Mouse (Mus musculus) heart, embryonic 14.5 days (tissue): Measurements from ENCODE around the gene Anxa2. TPM values are rescaled to one million over a fixed set of nuclear protein-coding genes. Genes with fewer than 3 reads are reported as not detected.

Experiments used
- ATAC-seq: fragments of 200-750 bp; cut with Nextera tagmentation; 2 replicates; pipeline ENCODE4 v1.8.0; 2017; ENCODE audit warnings: low read depth, moderate TSS enrichment; ENCODE audit not compliant: insufficient number of reproducible peaks, insufficient read depth, low FRiP score
- H3K27ac ChIP-seq, 2 experiments: fragments of 200-500 bp in 1 of 2; fragments of 300-500 bp in 1 of 2; sonication (generic) in 1 of 2; replicated peaks in 1 of 2; 2 replicates each; pipeline ENCODE4 v1.5.1; 2012 to 2014; ENCODE audit warnings: low read depth in 2 of 2, low read length in 2 of 2, control low read depth in 1 of 2, mild to moderate bottlenecking in 1 of 2, mixed read lengths in 1 of 2; ENCODE audit not compliant: control insufficient read depth in 1 of 2, insufficient read depth in 1 of 2
- H3K27me3 ChIP-seq: fragments of 300-500 bp; sonication (generic); 2 replicates; pipeline ENCODE4 v1.6.1; 2014; ENCODE audit warnings: mild to moderate bottlenecking, low read length, control low read depth; ENCODE audit not compliant: control insufficient read depth, insufficient read depth
- H3K36me3 ChIP-seq: fragments of 300-500 bp; sonication (generic); 2 replicates; pipeline ENCODE4 v1.6.1; 2014; ENCODE audit warnings: mild to moderate bottlenecking, control low read depth, low read length, mixed read lengths; ENCODE audit not compliant: control insufficient read depth, insufficient read depth
- H3K4me1 ChIP-seq, 2 experiments: fragments of 200-500 bp in 1 of 2; fragments of 300-500 bp in 1 of 2; sonication (generic) in 1 of 2; 2 replicates each; pipeline ENCODE4 v1.6.1; 2012 to 2014; ENCODE audit warnings: low read length in 2 of 2, control low read depth in 1 of 2, mixed read lengths in 1 of 2; ENCODE audit not compliant: control insufficient read depth in 2 of 2, insufficient read depth in 2 of 2
- H3K4me2 ChIP-seq: fragments of 300-500 bp; sonication (generic); 2 replicates; pipeline ENCODE4 v1.6.1; 2014; ENCODE audit warnings: mild to moderate bottlenecking, low read length
- H3K4me3 ChIP-seq, 2 experiments: fragments of 200-500 bp in 1 of 2; fragments of 300-500 bp in 1 of 2; sonication (generic) in 1 of 2; 2 replicates each; pipeline ENCODE4 v1.5.1; 2012 to 2014; ENCODE audit warnings: low read length in 2 of 2, mild to moderate bottlenecking in 2 of 2, control low read depth in 1 of 2, low read depth in 1 of 2, moderate library complexity in 1 of 2; ENCODE audit not compliant: control insufficient read depth in 1 of 2, insufficient read depth in 1 of 2
- H3K9ac ChIP-seq: fragments of 300-500 bp; sonication (generic); 2 replicates; pipeline ENCODE4 v1.6.1; 2014; ENCODE audit warnings: mild to moderate bottlenecking, low read length
- H3K9me3 ChIP-seq: fragments of 300-500 bp; sonication (generic); 2 replicates; pipeline ENCODE4 v1.6.1; 2016; ENCODE audit warnings: low read length, control low read depth; ENCODE audit not compliant: control insufficient read depth
- WGBS: fragments of 180-500 bp; shearing (Covaris S2); extraction: QIAGEN DNeasy Blood & Tissue Kit; methylation state at CpG from one replicate; pipeline ENCODE4 v1.1.7; 2014; 5-methylcytosine and 5-hydroxymethylcytosine counted together
- polyA plus RNA-seq: library from polyadenylated mRNA; unstranded; fragments of >200 nt; fragmentation: Nextera tagmentation; extraction: Ambion mirVana; gene quantifications from 2 replicates; pipeline ENCODE4 v1.2.1, GENCODE M21; 2014

Gene Anxa2
- polyA plus RNA-seq, 1 experiment from 2014 or later = 550 TPM

- Histone ChIP-seq H3K4me2 (no peak overlapping the region), H3K9ac (no peak overlapping the region), H3K36me3 (peaks cover 97% of the 10 kb centered on the region), H3K4me3 (no peak overlapping the region), H3K27ac (peak overlapping the region in 1 of 2 experiments; percentile 15; a peak in 2 of 4 replicates), H3K27me3 (no peaks in the 10 kb centered on the region), H3K9me3 (peaks cover 14% of the 10 kb centered on the region), H3K4me1 (peaks cover 0 to 13% of the 10 kb centered on the region in 2 experiments; a peak in 3 of 4 replicates)
- 12% methylated on average over 5 of the region's 5 CpGs for whole genome bisulfite sequencing
- no peak for ATAC-seq
Measured at GRCm38 (mm10) chr9:69488972-69489371, 35.6 kb downstream of the Anxa2 start.

- no peak overlapping the region for H3K9ac ChIP-seq
- peaks cover 14% of the 10 kb centered on the region for H3K9me3 ChIP-seq
- H3K27me3 ChIP-seq = no peaks in the 10 kb centered on the region
- peaks cover 0 to 11% of the 10 kb centered on the region in 2 experiments; a peak in 3 of 4 replicates for H3K4me1 ChIP-seq
- no peak overlapping the region for H3K4me3 ChIP-seq
- 97% methylated on average over 6 of the region's 6 CpGs for WGBS
- peaks cover 59% of the 10 kb centered on the region for H3K36me3 ChIP-seq
- H3K4me2 ChIP-seq = no peak overlapping the region
- no peak for ATAC-seq
- H3K27ac ChIP-seq = no peak overlapping the region
Measured at GRCm38 (mm10) chr9:69492809-69493208, 39.4 kb downstream of the Anxa2 start.

- Histone ChIP-seq H3K4me3 (no peak overlapping the region), H3K27me3 (0 out of 2 replicates have a peak, but pooled peaks cover under 1% of the 10 kb centered on the region), H3K9ac (no peak overlapping the region), H3K4me1 (no peaks in the 10 kb centered on the region), H3K9me3 (no peaks in the 10 kb centered on the region), H3K4me2 (no peak overlapping the region), H3K36me3 (no peaks in the 10 kb centered on the region), H3K27ac (no peak overlapping the region)
- no peak for ATAC-seq
- WGBS = 23% methylated on average over 6 of the region's 6 CpGs
Measured at GRCm38 (mm10) chr9:69502504-69502903, 49.1 kb downstream of the Anxa2 start.

GRCm38 (mm10) chr9:69505611-69506010 lies 52.2 kb downstream of the Anxa2 start:
- no peaks in the 10 kb centered on the region for H3K9me3 ChIP-seq
- no peak overlapping the region for H3K4me2 ChIP-seq

GRCm38 (mm10) chr9:69507206-69507605 lies 53.8 kb downstream of the Anxa2 start:
- Histone ChIP-seq H3K27ac (no peak overlapping the region), H3K9ac (no peak overlapping the region), H3K36me3 (no peaks in the 10 kb centered on the region), H3K9me3 (no peaks in the 10 kb centered on the region), H3K27me3 (0 out of 2 replicates have a peak, but pooled peaks cover 2% of the 10 kb centered on the region), H3K4me1 (no peaks in the 10 kb centered on the region), H3K4me2 (no peak overlapping the region), H3K4me3 (no peak overlapping the region)
- 44% methylated on average over 11 of the region's 11 CpGs for WGBS
- ATAC-seq = no peak

More at GRCm38 (mm10) chr9:69505611-69506010, 52.2 kb downstream of the Anxa2 start:
- Histone ChIP-seq H3K4me1 (no peaks in the 10 kb centered on the region), H3K27me3 (0 out of 2 replicates have a peak, but pooled peaks cover 2% of the 10 kb centered on the region), H3K9ac (no peak overlapping the region), H3K4me3 (no peak overlapping the region), H3K27ac (no peak overlapping the region), H3K36me3 (no peaks in the 10 kb centered on the region)
- ATAC-seq = no peak
- 18% methylated on average over 7 of the region's 7 CpGs for WGBS

- no peak overlapping the region for H3K4me2 ChIP-seq
- WGBS = 71% methylated on average over 8 of the region's 8 CpGs
- H3K27me3 ChIP-seq = 0 out of 2 replicates have a peak, but pooled peaks cover 2% of the 10 kb centered on the region
- no peak for ATAC-seq
- no peak overlapping the region for H3K9ac ChIP-seq
- H3K9me3 ChIP-seq = no peaks in the 10 kb centered on the region
- H3K27ac ChIP-seq = no peak overlapping the region
- H3K4me1 ChIP-seq = no peaks in the 10 kb centered on the region
- H3K36me3 ChIP-seq = no peaks in the 10 kb centered on the region
- no peak overlapping the region for H3K4me3 ChIP-seq
Measured at GRCm38 (mm10) chr9:69508016-69508415, 54.6 kb downstream of the Anxa2 start.

GRCm38 (mm10) chr9:69511881-69512590 lies 58.6 kb downstream of the Anxa2 start:
- no peak overlapping the region for H3K27ac ChIP-seq
- H3K36me3 ChIP-seq = no peaks in the 10 kb centered on the region
- no peak for ATAC-seq
- no peak overlapping the region for H3K4me3 ChIP-seq
- H3K27me3 ChIP-seq = 0 out of 2 replicates have a peak, but pooled peaks cover 2% of the 10 kb centered on the region
- WGBS = 41% methylated on average over 11 of the region's 11 CpGs
- H3K9me3 ChIP-seq = no peaks in the 10 kb centered on the region
- H3K9ac ChIP-seq = no peak overlapping the region
- no peaks in the 10 kb centered on the region for H3K4me1 ChIP-seq
- H3K4me2 ChIP-seq = no peak overlapping the region
